Mouse (Mus musculus): ENCODE measurements around the gene Hmg20a.
"Not testable (repeated sequence)": the region's sequence is repeated elsewhere in the genome, so short reads cannot be mapped to it uniquely, and the experiment has no call there.

Gene Hmg20a

GRCm38 (mm10) chr9:56417948-56418737 lies at the start of gene Hmg20a, which contains the start of gene Peak1:
Hmg20a (plus strand) TSS chr9:56418609.
Peak1 (minus strand) TSS chr9:56418067.
- DNase-seq (ENCODE audit: low spot score), result peak; percentile 100

- no peak for DNase-seq (ENCODE audit: low spot score)
Measured at GRCm38 (mm10) chr9:56368814-56369213, 49.6 kb upstream of the Hmg20a start.

GRCm38 (mm10) chr9:56370710-56371109 lies 47.7 kb upstream of the Hmg20a start:
- no peak for DNase-seq (ENCODE audit: low spot score)

GRCm38 (mm10) chr9:56374401-56374800 lies 44.0 kb upstream of the Hmg20a start:
- peak; percentile 33 for DNase-seq (ENCODE audit: low spot score)

GRCm38 (mm10) chr9:56382786-56383185 lies 35.6 kb upstream of the Hmg20a start:
- DNase-seq (ENCODE audit: low spot score), result no peak

- DNase-seq (ENCODE audit: low spot score), result no peak
Measured at GRCm38 (mm10) chr9:56392857-56393256, 25.6 kb upstream of the Hmg20a start.

- no peak for DNase-seq (ENCODE audit: low spot score)
Measured at GRCm38 (mm10) chr9:56396306-56396705, 22.1 kb upstream of the Hmg20a start.

- no peak for DNase-seq (ENCODE audit: low spot score)
Measured at GRCm38 (mm10) chr9:56404619-56405018, 13.8 kb upstream of the Hmg20a start.

GRCm38 (mm10) chr9:56409928-56410327 lies 8.5 kb upstream of the Hmg20a start:
- no peak for DNase-seq (ENCODE audit: low spot score)

- DNase-seq (ENCODE audit: low spot score), result no peak
Measured at GRCm38 (mm10) chr9:56412716-56413115, 5.7 kb upstream of the Hmg20a start.

- DNase-seq (ENCODE audit: low spot score), result no peak
Measured at GRCm38 (mm10) chr9:56414322-56414721, 4.1 kb upstream of the Hmg20a start.

GRCm38 (mm10) chr9:56415393-56415792 lies 3.0 kb upstream of the Hmg20a start:
- no peak for DNase-seq (ENCODE audit: low spot score)

- no peak for DNase-seq (ENCODE audit: low spot score)
Measured at GRCm38 (mm10) chr9:56415935-56416607, 2.3 kb upstream of the Hmg20a start.

- peak; percentile 88 for DNase-seq (ENCODE audit: low spot score)
Measured at GRCm38 (mm10) chr9:56417415-56417947, 928 bp upstream of the Hmg20a start.

- peak; percentile 81 for DNase-seq (ENCODE audit: low spot score)
Measured at GRCm38 (mm10) chr9:56418738-56419239, 380 bp downstream of the Hmg20a start.

GRCm38 (mm10) chr9:56420236-56420635 lies 1.8 kb downstream of the Hmg20a start:
- DNase-seq (ENCODE audit: low spot score), result no peak

GRCm38 (mm10) chr9:56420892-56421601 lies 2.6 kb downstream of the Hmg20a start:
- no peak for DNase-seq (ENCODE audit: low spot score)

- no peak for DNase-seq (ENCODE audit: low spot score)
Measured at GRCm38 (mm10) chr9:56421991-56422390, 3.6 kb downstream of the Hmg20a start.

- DNase-seq (ENCODE audit: low spot score), result no peak
Measured at GRCm38 (mm10) chr9:56424861-56425260, 6.5 kb downstream of the Hmg20a start.

- DNase-seq (ENCODE audit: low spot score), result no peak
Measured at GRCm38 (mm10) chr9:56435821-56436526, 17.6 kb downstream of the Hmg20a start.

- DNase-seq (ENCODE audit: low spot score), result not testable (repeated sequence)
Measured at GRCm38 (mm10) chr9:56437300-56437892, 19.0 kb downstream of the Hmg20a start.
